Mouse (Mus musculus): ENCODE results near the gene Asah2. TPM values are rescaled to one million over a fixed set of nuclear protein-coding genes. Genes with fewer than 3 reads are reported as not detected.
"Not testable (repeated sequence)": the region's sequence is repeated elsewhere in the genome, so short reads cannot be mapped to it uniquely, and the experiment has no call there.

The Asah2 gene
- polyA plus RNA-seq, 1 experiment from 2014 or later = 1.6 TPM

- H3K4me2 ChIP-seq (ENCODE audit: low read depth, low read length) = no peak overlapping the region
- H3K4me3 ChIP-seq (ENCODE audit: low read depth, low read length) = no peak overlapping the region
- no peak overlapping the region for H3K27ac ChIP-seq (ENCODE audit: low read depth, low read length)
- no peaks in the 10 kb centered on the region for H3K36me3 ChIP-seq (ENCODE audit: control insufficient read depth, insufficient read depth, low read length)
- no peak for ATAC-seq (ENCODE audit: low read depth)
- no peaks in the 10 kb centered on the region for H3K9me3 ChIP-seq (ENCODE audit: control insufficient read depth, low read length)
- H3K4me1 ChIP-seq (ENCODE audit: control insufficient read depth, insufficient read depth, low read length) = no peaks in the 10 kb centered on the region
- no peaks in the 10 kb centered on the region for H3K27me3 ChIP-seq (ENCODE audit: control insufficient read depth, insufficient read depth, low read length)
- 91% methylated on average over 6 of the region's 6 CpGs for WGBS
- H3K9ac ChIP-seq (replicated peaks; ENCODE audit: low read depth, low read length) = no peak overlapping the region
Measured at GRCm38 (mm10) chr19:32087736-32088470, 20.1 kb downstream of the Asah2 start.

- 95% methylated on average over 1 of the region's 1 CpGs for WGBS
- H3K36me3 ChIP-seq (ENCODE audit: control insufficient read depth, insufficient read depth, low read length) = not testable (repeated sequence)
Measured at GRCm38 (mm10) chr19:32084813-32085212, 23.2 kb downstream of the Asah2 start.

GRCm38 (mm10) chr19:32070340-32070739, 37.7 kb downstream of the Asah2 start:
- no peak overlapping the region for H3K4me2 ChIP-seq (ENCODE audit: low read depth, low read length)
- no peak overlapping the region for H3K27ac ChIP-seq (ENCODE audit: low read depth, low read length)
- no peak for ATAC-seq (ENCODE audit: low read depth)
- H3K36me3 ChIP-seq (ENCODE audit: control insufficient read depth, insufficient read depth, low read length) = no peaks in the 10 kb centered on the region
- H3K4me3 ChIP-seq (ENCODE audit: low read depth, low read length) = no peak overlapping the region
- no peaks in the 10 kb centered on the region for H3K4me1 ChIP-seq (ENCODE audit: control insufficient read depth, insufficient read depth, low read length)
- no peaks in the 10 kb centered on the region for H3K9me3 ChIP-seq (ENCODE audit: control insufficient read depth, low read length)
- H3K9ac ChIP-seq (replicated peaks; ENCODE audit: low read depth, low read length) = no peak overlapping the region
- H3K27me3 ChIP-seq (ENCODE audit: control insufficient read depth, insufficient read depth, low read length) = no peaks in the 10 kb centered on the region
- 80% methylated on average over 2 of the region's 2 CpGs for WGBS

More at GRCm38 (mm10) chr19:32084813-32085212, 23.2 kb downstream of the Asah2 start:
- not testable (repeated sequence) for H3K9me3 ChIP-seq (ENCODE audit: control insufficient read depth, low read length); H3K4me1 ChIP-seq (ENCODE audit: control insufficient read depth, insufficient read depth, low read length); H3K9ac ChIP-seq (replicated peaks; ENCODE audit: low read depth, low read length); H3K4me2 ChIP-seq (ENCODE audit: low read depth, low read length); H3K27ac ChIP-seq (ENCODE audit: low read depth, low read length); ATAC-seq (ENCODE audit: low read depth); H3K27me3 ChIP-seq (ENCODE audit: control insufficient read depth, insufficient read depth, low read length); H3K4me3 ChIP-seq (ENCODE audit: low read depth, low read length)

GRCm38 (mm10) chr19:32069598-32069997, 38.4 kb downstream of the Asah2 start:
- no peak for ATAC-seq (ENCODE audit: low read depth)
- Histone ChIP-seq H3K4me1 (ENCODE audit: control insufficient read depth, insufficient read depth, low read length) (no peaks in the 10 kb centered on the region), H3K9me3 (ENCODE audit: control insufficient read depth, low read length) (no peaks in the 10 kb centered on the region), H3K36me3 (ENCODE audit: control insufficient read depth, insufficient read depth, low read length) (no peaks in the 10 kb centered on the region), H3K27ac (ENCODE audit: low read depth, low read length) (no peak overlapping the region), H3K27me3 (ENCODE audit: control insufficient read depth, insufficient read depth, low read length) (no peaks in the 10 kb centered on the region), H3K9ac (replicated peaks; ENCODE audit: low read depth, low read length) (no peak overlapping the region), H3K4me3 (ENCODE audit: low read depth, low read length) (no peak overlapping the region), H3K4me2 (ENCODE audit: low read depth, low read length) (no peak overlapping the region)
- WGBS = 92% methylated on average over 2 of the region's 2 CpGs

- no peak overlapping the region for H3K27ac ChIP-seq (ENCODE audit: low read depth, low read length)
- no peak overlapping the region for H3K4me3 ChIP-seq (ENCODE audit: low read depth, low read length)
- no peak for ATAC-seq (ENCODE audit: low read depth)
- no peaks in the 10 kb centered on the region for H3K27me3 ChIP-seq (ENCODE audit: control insufficient read depth, insufficient read depth, low read length)
- 83% methylated on average over 4 of the region's 4 CpGs for WGBS
- no peak overlapping the region for H3K9ac ChIP-seq (replicated peaks; ENCODE audit: low read depth, low read length)
- no peaks in the 10 kb centered on the region for H3K4me1 ChIP-seq (ENCODE audit: control insufficient read depth, insufficient read depth, low read length)
- no peaks in the 10 kb centered on the region for H3K9me3 ChIP-seq (ENCODE audit: control insufficient read depth, low read length)
- no peak overlapping the region for H3K4me2 ChIP-seq (ENCODE audit: low read depth, low read length)
- H3K36me3 ChIP-seq (ENCODE audit: control insufficient read depth, insufficient read depth, low read length) = no peaks in the 10 kb centered on the region
Measured at GRCm38 (mm10) chr19:32067669-32068068, 40.3 kb downstream of the Asah2 start.

GRCm38 (mm10) chr19:32061294-32061693, 46.7 kb downstream of the Asah2 start:
- 89% methylated on average over 1 of the region's 1 CpGs for WGBS

GRCm38 (mm10) chr19:32056252-32056651, 51.8 kb downstream of the Asah2 start:
- no peaks in the 10 kb centered on the region for H3K9me3 ChIP-seq (ENCODE audit: control insufficient read depth, low read length)
- H3K36me3 ChIP-seq (ENCODE audit: control insufficient read depth, insufficient read depth, low read length) = no peaks in the 10 kb centered on the region
- H3K27ac ChIP-seq (ENCODE audit: low read depth, low read length) = no peak overlapping the region
- H3K4me2 ChIP-seq (ENCODE audit: low read depth, low read length) = no peak overlapping the region
- no peak overlapping the region for H3K9ac ChIP-seq (replicated peaks; ENCODE audit: low read depth, low read length)
- H3K27me3 ChIP-seq (ENCODE audit: control insufficient read depth, insufficient read depth, low read length) = no peaks in the 10 kb centered on the region
- WGBS = 90% methylated on average over 1 of the region's 1 CpGs
- ATAC-seq (ENCODE audit: low read depth) = no peak
- no peak overlapping the region for H3K4me3 ChIP-seq (ENCODE audit: low read depth, low read length)
- no peaks in the 10 kb centered on the region for H3K4me1 ChIP-seq (ENCODE audit: control insufficient read depth, insufficient read depth, low read length)

More at GRCm38 (mm10) chr19:32061294-32061693, 46.7 kb downstream of the Asah2 start:
- Histone ChIP-seq H3K36me3 (ENCODE audit: control insufficient read depth, insufficient read depth, low read length) (no peaks in the 10 kb centered on the region), H3K9ac (replicated peaks; ENCODE audit: low read depth, low read length) (no peak overlapping the region), H3K4me2 (ENCODE audit: low read depth, low read length) (no peak overlapping the region), H3K27me3 (ENCODE audit: control insufficient read depth, insufficient read depth, low read length) (no peaks in the 10 kb centered on the region), H3K9me3 (ENCODE audit: control insufficient read depth, low read length) (no peaks in the 10 kb centered on the region), H3K27ac (ENCODE audit: low read depth, low read length) (no peak overlapping the region), H3K4me1 (ENCODE audit: control insufficient read depth, insufficient read depth, low read length) (no peaks in the 10 kb centered on the region), H3K4me3 (ENCODE audit: low read depth, low read length) (no peak overlapping the region)
- no peak for ATAC-seq (ENCODE audit: low read depth)

- H3K27ac ChIP-seq (ENCODE audit: low read depth, low read length) = no peak overlapping the region
- WGBS = 78% methylated on average over 1 of the region's 1 CpGs
- no peak for ATAC-seq (ENCODE audit: low read depth)
Measured at GRCm38 (mm10) chr19:32055725-32056124, 52.3 kb downstream of the Asah2 start.

GRCm38 (mm10) chr19:32051251-32051650, 56.8 kb downstream of the Asah2 start:
- H3K36me3 ChIP-seq (ENCODE audit: control insufficient read depth, insufficient read depth, low read length) = no peaks in the 10 kb centered on the region
- no peak overlapping the region for H3K4me2 ChIP-seq (ENCODE audit: low read depth, low read length)
- H3K27me3 ChIP-seq (ENCODE audit: control insufficient read depth, insufficient read depth, low read length) = no peaks in the 10 kb centered on the region
- 90% methylated on average over 2 of the region's 2 CpGs for WGBS
- H3K9ac ChIP-seq (replicated peaks; ENCODE audit: low read depth, low read length) = no peak overlapping the region
- ATAC-seq (ENCODE audit: low read depth) = no peak
- no peaks in the 10 kb centered on the region for H3K4me1 ChIP-seq (ENCODE audit: control insufficient read depth, insufficient read depth, low read length)
- no peak overlapping the region for H3K27ac ChIP-seq (ENCODE audit: low read depth, low read length)
- H3K4me3 ChIP-seq (ENCODE audit: low read depth, low read length) = no peak overlapping the region
- H3K9me3 ChIP-seq (ENCODE audit: control insufficient read depth, low read length) = no peaks in the 10 kb centered on the region

More at GRCm38 (mm10) chr19:32055725-32056124, 52.3 kb downstream of the Asah2 start:
- H3K4me2 ChIP-seq (ENCODE audit: low read depth, low read length) = no peak overlapping the region
- no peaks in the 10 kb centered on the region for H3K9me3 ChIP-seq (ENCODE audit: control insufficient read depth, low read length)
- H3K4me1 ChIP-seq (ENCODE audit: control insufficient read depth, insufficient read depth, low read length) = no peaks in the 10 kb centered on the region
- H3K9ac ChIP-seq (replicated peaks; ENCODE audit: low read depth, low read length) = no peak overlapping the region
- H3K4me3 ChIP-seq (ENCODE audit: low read depth, low read length) = no peak overlapping the region
- H3K27me3 ChIP-seq (ENCODE audit: control insufficient read depth, insufficient read depth, low read length) = no peaks in the 10 kb centered on the region
- no peaks in the 10 kb centered on the region for H3K36me3 ChIP-seq (ENCODE audit: control insufficient read depth, insufficient read depth, low read length)
